Mouse (Mus musculus): Measurements from ENCODE around the gene Kif26a. TPM values are rescaled to one million over a fixed set of nuclear protein-coding genes. Genes with fewer than 3 reads are reported as not detected.

Gene Kif26a
- polyA plus RNA-seq, 1 experiment from 2014 or later: 2.0 TPM

GRCm38 (mm10) chr12:112125903-112126302 is 20.1 kb upstream of the Kif26a start:
- Histone ChIP-seq H3K4me1 (ENCODE audit: control insufficient read depth, insufficient read depth, low read length) (no peaks in the 10 kb centered on the region; the same call in 1 of the 2 replicates), H3K9me3 (ENCODE audit: control insufficient read depth, low read length) (no peaks in the 10 kb centered on the region), H3K36me3 (ENCODE audit: control insufficient read depth, insufficient read depth, low read length) (no peaks in the 10 kb centered on the region), H3K4me2 (ENCODE audit: low read depth) (no peak overlapping the region), H3K27me3 (ENCODE audit: control insufficient read depth, insufficient read depth, low read length) (peaks cover 19% of the 10 kb centered on the region), H3K9ac (ENCODE audit: low read length) (no peak overlapping the region), H3K4me3 (ENCODE audit: low read depth, low read length) (no peak overlapping the region), H3K27ac (ENCODE audit: low read depth, low read length) (no peak overlapping the region)
- DNase-seq (ENCODE audit: low spot score) (no peak), ATAC-seq (ENCODE audit: insufficient read depth, low FRiP score, low TSS enrichment) (no peak)
- 80% methylated on average over 14 of the region's 14 CpGs for WGBS

GRCm38 (mm10) chr12:112126931-112127635 is 18.9 kb upstream of the Kif26a start:
- Histone ChIP-seq H3K4me1 (ENCODE audit: control insufficient read depth, insufficient read depth, low read length) (no peaks in the 10 kb centered on the region; the same call in 1 of the 2 replicates), H3K4me3 (ENCODE audit: low read depth, low read length) (no peak overlapping the region), H3K9me3 (ENCODE audit: control insufficient read depth, low read length) (no peaks in the 10 kb centered on the region), H3K27ac (ENCODE audit: low read depth, low read length) (no peak overlapping the region), H3K9ac (ENCODE audit: low read length) (no peak overlapping the region), H3K36me3 (ENCODE audit: control insufficient read depth, insufficient read depth, low read length) (no peaks in the 10 kb centered on the region), H3K4me2 (ENCODE audit: low read depth) (no peak overlapping the region), H3K27me3 (ENCODE audit: control insufficient read depth, insufficient read depth, low read length) (peaks cover 30% of the 10 kb centered on the region)
- DNase-seq (ENCODE audit: low spot score) (no peak), ATAC-seq (ENCODE audit: insufficient read depth, low FRiP score, low TSS enrichment) (no peak)
- WGBS: 58% methylated on average over 14 of the region's 14 CpGs

GRCm38 (mm10) chr12:112128526-112128925 is 17.5 kb upstream of the Kif26a start:
- Histone ChIP-seq H3K9me3 (ENCODE audit: control insufficient read depth, low read length) (no peaks in the 10 kb centered on the region), H3K27ac (ENCODE audit: low read depth, low read length) (no peak overlapping the region), H3K9ac (ENCODE audit: low read length) (no peak overlapping the region), H3K27me3 (ENCODE audit: control insufficient read depth, insufficient read depth, low read length) (peaks cover 35% of the 10 kb centered on the region), H3K36me3 (ENCODE audit: control insufficient read depth, insufficient read depth, low read length) (no peaks in the 10 kb centered on the region), H3K4me1 (ENCODE audit: control insufficient read depth, insufficient read depth, low read length) (no peaks in the 10 kb centered on the region; the same call in 1 of the 2 replicates), H3K4me2 (ENCODE audit: low read depth) (no peak overlapping the region), H3K4me3 (ENCODE audit: low read depth, low read length) (no peak overlapping the region)
- DNase-seq (ENCODE audit: low spot score) (no peak), ATAC-seq (ENCODE audit: insufficient read depth, low FRiP score, low TSS enrichment) (no peak)
- 72% methylated on average over 4 of the region's 4 CpGs for WGBS

- DNase-seq (ENCODE audit: low spot score) (no peak), ATAC-seq (ENCODE audit: insufficient read depth, low FRiP score, low TSS enrichment) (no peak)
- Histone ChIP-seq H3K4me2 (ENCODE audit: low read depth) (no peak overlapping the region), H3K9me3 (ENCODE audit: control insufficient read depth, low read length) (no peaks in the 10 kb centered on the region), H3K27me3 (ENCODE audit: control insufficient read depth, insufficient read depth, low read length) (peaks cover 35% of the 10 kb centered on the region), H3K27ac (ENCODE audit: low read depth, low read length) (no peak overlapping the region), H3K36me3 (ENCODE audit: control insufficient read depth, insufficient read depth, low read length) (no peaks in the 10 kb centered on the region), H3K4me3 (ENCODE audit: low read depth, low read length) (no peak overlapping the region), H3K9ac (ENCODE audit: low read length) (no peak overlapping the region), H3K4me1 (ENCODE audit: control insufficient read depth, insufficient read depth, low read length) (no peaks in the 10 kb centered on the region; the same call in 1 of the 2 replicates)
- 61% methylated on average over 6 of the region's 6 CpGs for WGBS
Observed at GRCm38 (mm10) chr12:112129300-112129856, 16.6 kb upstream of the Kif26a start.

GRCm38 (mm10) chr12:112130161-112130860 is 15.7 kb upstream of the Kif26a start:
- under 1% methylated on average over 79 of the region's 79 CpGs for WGBS
- Histone ChIP-seq H3K9ac (ENCODE audit: low read length) (peak overlapping the region; percentile 82), H3K27me3 (ENCODE audit: control insufficient read depth, insufficient read depth, low read length) (peaks cover 35% of the 10 kb centered on the region), H3K27ac (ENCODE audit: low read depth, low read length) (no peak overlapping the region), H3K36me3 (ENCODE audit: control insufficient read depth, insufficient read depth, low read length) (no peaks in the 10 kb centered on the region), H3K9me3 (ENCODE audit: control insufficient read depth, low read length) (no peaks in the 10 kb centered on the region), H3K4me2 (ENCODE audit: low read depth) (peak overlapping the region; percentile 94), H3K4me1 (ENCODE audit: control insufficient read depth, insufficient read depth, low read length) (no peaks in the 10 kb centered on the region; the same call in 1 of the 2 replicates), H3K4me3 (ENCODE audit: low read depth, low read length) (peak overlapping the region; percentile 68)
- ATAC-seq (ENCODE audit: insufficient read depth, low FRiP score, low TSS enrichment) (peak; percentile 71), DNase-seq (ENCODE audit: low spot score) (peak; percentile 72)

GRCm38 (mm10) chr12:112130957-112131356 is 15.1 kb upstream of the Kif26a start:
- Histone ChIP-seq H3K9me3 (ENCODE audit: control insufficient read depth, low read length) (no peaks in the 10 kb centered on the region), H3K4me1 (ENCODE audit: control insufficient read depth, insufficient read depth, low read length) (no peaks in the 10 kb centered on the region; the same call in 1 of the 2 replicates), H3K4me3 (ENCODE audit: low read depth, low read length) (peak overlapping the region; percentile 68), H3K4me2 (ENCODE audit: low read depth) (peak overlapping the region; percentile 94), H3K27ac (ENCODE audit: low read depth, low read length) (no peak overlapping the region), H3K9ac (ENCODE audit: low read length) (peak overlapping the region; percentile 82), H3K36me3 (ENCODE audit: control insufficient read depth, insufficient read depth, low read length) (no peaks in the 10 kb centered on the region), H3K27me3 (ENCODE audit: control insufficient read depth, insufficient read depth, low read length) (peaks cover 35% of the 10 kb centered on the region)
- peak; percentile 32 for ATAC-seq (ENCODE audit: insufficient read depth, low FRiP score, low TSS enrichment)
- WGBS: 11% methylated on average over 30 of the region's 32 CpGs
- DNase-seq (ENCODE audit: low spot score): no peak

- Histone ChIP-seq H3K9ac (ENCODE audit: low read length) (no peak overlapping the region), H3K27me3 (ENCODE audit: control insufficient read depth, insufficient read depth, low read length) (peaks cover 44% of the 10 kb centered on the region), H3K27ac (ENCODE audit: low read depth, low read length) (no peak overlapping the region), H3K4me2 (ENCODE audit: low read depth) (no peak overlapping the region), H3K36me3 (ENCODE audit: control insufficient read depth, insufficient read depth, low read length) (no peaks in the 10 kb centered on the region), H3K4me3 (ENCODE audit: low read depth, low read length) (no peak overlapping the region), H3K4me1 (ENCODE audit: control insufficient read depth, insufficient read depth, low read length) (peaks cover 6% of the 10 kb centered on the region), H3K9me3 (ENCODE audit: control insufficient read depth, low read length) (no peaks in the 10 kb centered on the region)
- ATAC-seq (ENCODE audit: insufficient read depth, low FRiP score, low TSS enrichment) (no peak), DNase-seq (ENCODE audit: low spot score) (peak; percentile 73)
- 9% methylated on average over 5 of the region's 5 CpGs for WGBS
Observed at GRCm38 (mm10) chr12:112140231-112140630, 5.8 kb upstream of the Kif26a start.

GRCm38 (mm10) chr12:112140745-112141144 is 5.3 kb upstream of the Kif26a start:
- H3K27me3 ChIP-seq (ENCODE audit: control insufficient read depth, insufficient read depth, low read length): peaks cover 47% of the 10 kb centered on the region
- no peaks in the 10 kb centered on the region for H3K9me3 ChIP-seq (ENCODE audit: control insufficient read depth, low read length)
- H3K4me3 ChIP-seq (ENCODE audit: low read depth, low read length): no peak overlapping the region
- peaks cover 8% of the 10 kb centered on the region for H3K4me1 ChIP-seq (ENCODE audit: control insufficient read depth, insufficient read depth, low read length)
- no peak overlapping the region for H3K4me2 ChIP-seq (ENCODE audit: low read depth)
- DNase-seq (ENCODE audit: low spot score): no peak
- ATAC-seq (ENCODE audit: insufficient read depth, low FRiP score, low TSS enrichment): no peak
- WGBS: 62% methylated on average over 7 of the region's 7 CpGs
- H3K36me3 ChIP-seq (ENCODE audit: control insufficient read depth, insufficient read depth, low read length): no peaks in the 10 kb centered on the region
- no peak overlapping the region for H3K27ac ChIP-seq (ENCODE audit: low read depth, low read length)
- no peak overlapping the region for H3K9ac ChIP-seq (ENCODE audit: low read length)

Data from neural tube, embryonic 11.5 days (tissue).